In the genomic region with DNA sequence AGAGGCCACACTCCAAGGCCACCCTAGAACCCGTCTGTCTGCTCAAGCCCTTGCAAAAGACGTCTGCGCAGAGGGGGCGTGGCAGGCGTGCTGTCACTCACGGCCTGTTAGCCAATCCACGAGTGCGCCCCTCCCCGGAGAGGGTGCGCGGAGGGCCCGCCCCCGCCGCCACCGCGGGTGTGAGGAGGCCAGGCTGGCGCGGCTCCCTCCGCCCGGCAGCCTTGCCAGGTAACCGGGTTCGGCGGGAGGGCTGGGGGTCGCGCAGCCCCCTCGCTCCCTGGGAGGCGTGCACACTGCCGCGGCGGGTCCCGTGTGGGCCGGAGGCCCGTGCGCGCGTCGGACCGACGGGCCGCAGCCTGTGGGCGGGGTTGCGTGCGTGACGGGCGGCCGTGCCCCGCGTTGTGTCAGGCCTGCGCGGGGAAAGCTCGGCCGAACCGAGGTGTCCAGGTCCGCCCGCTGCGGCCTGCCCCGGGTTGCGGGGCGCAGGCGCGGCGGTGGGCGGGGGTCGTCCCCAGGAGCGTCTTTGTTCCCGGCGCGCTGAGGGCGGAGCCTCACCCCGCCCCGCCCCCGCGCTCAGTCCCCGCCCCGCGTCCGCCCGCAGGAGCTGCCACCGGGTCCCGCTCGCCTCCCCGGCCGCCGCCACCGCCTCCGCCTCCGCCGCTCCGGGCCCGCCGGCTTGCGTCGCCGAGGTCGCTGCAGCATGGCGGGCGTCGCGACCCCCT, we compare ENCODE assay signal across 8 mouse cellular contexts. TPM values are rescaled to one million over a fixed set of nuclear protein-coding genes. Genes with fewer than 3 reads are reported as not detected.
DNase-seq lines count a peak whose midpoint lies in the region; ATAC-seq and TF ChIP-seq lines count a peak whose summit lies in the region.

A gene (plus strand): TSS at position 184 of the 722 bp plus-strand sequence.

- in situ Hi-C loops in Patski (cut with MboI; ENCODE audit: low pct_unique_long_range_greater_than_20kb) = no loop called here

- POLR2A ChIA-PET in Patski (lab: Charles Lee) = interaction anchor here (1.3 to 1.6 kb wide), 2 partner anchors 36 to 145 kb away, joined by 3 to 4 read pairs; no protein-coding TSS in a partner anchor

- ATAC-seq in Patski = peak; percentile 85
- peak; percentile 95 for ATAC-seq in hindbrain, embryonic 14.5 days (ENCODE audit: low FRiP score)

- peak within 1 kb of the TSS; percentile 100 for H3K9ac ChIP-seq in hindbrain, embryonic 14.5 days

- no peak for TF ChIP-seq CTCF in Patski (IDR thresholded peaks at IDR 0.05)

- H3K4me1 ChIP-seq in hindbrain, embryonic 14.5 days (replicated peaks; ENCODE audit: control insufficient read depth, insufficient read depth, low read length) = peaks cover 45% of the 10 kb centered on the region

- no peaks in the 10 kb centered on the region for H3K9me3 ChIP-seq in hindbrain, embryonic 14.5 days (ENCODE audit: control insufficient read depth, low read length)

- CTCF ChIA-PET in Patski (lab: Charles Lee) = interaction anchor here (1.5 to 5.3 kb wide), 5 partner anchors 9 to 154 kb away, joined by 4 to 60 read pairs (median 9); no protein-coding TSS in a partner anchor

- H3K36me3 ChIP-seq in hindbrain, embryonic 14.5 days (replicated peaks; ENCODE audit: control insufficient read depth, insufficient read depth) = peaks cover 11% of the 10 kb centered on the region; the same call in 1 of the 2 replicates

- peak within 1 kb of the TSS; percentile 88 for H3K4me2 ChIP-seq in hindbrain, embryonic 14.5 days (replicated peaks)

- H3K27ac ChIP-seq in hindbrain, embryonic 14.5 days = peak within 1 kb of the TSS; percentile 99

- under 1% methylated on average over 84 of the region's 99 CpGs for WGBS in hindbrain, embryonic 14.5 days

- no peak for DNase-seq in Patski (ENCODE audit: low read depth, low spot score)
- DNase-seq in cerebellum, postnatal 14 days = peak; percentile 96 to 97
- DNase-seq in frontal cortex, postnatal 25 days (ENCODE audit: low spot score in 2 of 2) = peak; percentile 88 to 91
- DNase-seq in hindbrain, embryonic 14.5 days (ENCODE audit: low spot score) = peak; percentile 93
- DNase-seq in left cerebral cortex, adult 11 months (ENCODE audit: low spot score) = peak; percentile 90
- DNase-seq in lung, postnatal 4 days = peak; percentile 95 to 96
- DNase-seq in retina, postnatal 7 days (ENCODE audit: low read depth, low spot score) = peak; percentile 84
- DNase-seq in urinary bladder, adult 2 months (ENCODE audit: low spot score) = peak; percentile 87

- H3K4me3 ChIP-seq in hindbrain, embryonic 14.5 days (replicated peaks; ENCODE audit: low read length) = peak within 1 kb of the TSS; percentile 93

- no peaks in the 10 kb centered on the region for H3K27me3 ChIP-seq in Patski
- no peaks in the 10 kb centered on the region for H3K27me3 ChIP-seq in hindbrain, embryonic 14.5 days (ENCODE audit: control insufficient read depth, insufficient read depth, low read length)

RNA-seq across cellular contexts. Expression of the gene that starts here (rescaled TPM):
- 75.9 TPM for polyA plus RNA-seq in Patski (2021)
- 56.3 and 62.8 TPM in 2 replicates for polyA plus RNA-seq in hindbrain, embryonic 14.5 days (2014; fragmentation: Nextera tagmentation; extraction: Ambion mirVana)
- polyA plus RNA-seq in urinary bladder, adult 2 months (2012; rRNA removed) = 56.5 TPM in 2 replicates
